Mouse (Mus musculus): ENCODE measurements at regions not wholly inside any gene's neighbourhood (a gene's known extent, or its start where the extent isn't known, plus 50 kb on each side); places are given as distances from the start of the nearest gene placed in this dataset.

DNA sequence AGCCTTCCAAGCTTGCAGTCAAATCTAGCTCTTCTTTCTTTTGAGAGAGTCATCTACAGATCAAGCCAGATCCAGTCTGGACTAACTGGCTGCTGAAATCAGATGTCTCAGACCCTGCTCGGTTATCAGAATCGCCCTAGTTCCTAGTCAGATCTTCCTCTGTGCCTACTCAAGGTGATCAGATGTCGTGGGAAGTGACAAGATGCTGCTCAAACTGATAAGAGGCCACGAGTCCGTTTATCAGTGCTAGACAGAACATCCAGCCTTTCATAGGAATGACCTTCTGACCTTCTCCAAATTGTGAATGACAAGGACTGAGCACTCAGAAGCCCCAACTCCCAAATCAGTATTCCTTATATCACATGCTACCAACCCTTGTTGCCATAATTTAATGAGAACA is 113.3 kb upstream of the Dlg1 start:
- no peak for TF ChIP-seq POLR2A (IDR thresholded peaks at IDR 0.05; ENCODE audit: insufficient read depth, low read length)
- TF ChIP-seq CTCF (IDR thresholded peaks at IDR 0.05; ENCODE audit: low read depth, low read length) = no peak

All from ES-Bruce4 (cell line).